Mouse (Mus musculus): ENCODE results near the gene Retnlg.

DNA sequence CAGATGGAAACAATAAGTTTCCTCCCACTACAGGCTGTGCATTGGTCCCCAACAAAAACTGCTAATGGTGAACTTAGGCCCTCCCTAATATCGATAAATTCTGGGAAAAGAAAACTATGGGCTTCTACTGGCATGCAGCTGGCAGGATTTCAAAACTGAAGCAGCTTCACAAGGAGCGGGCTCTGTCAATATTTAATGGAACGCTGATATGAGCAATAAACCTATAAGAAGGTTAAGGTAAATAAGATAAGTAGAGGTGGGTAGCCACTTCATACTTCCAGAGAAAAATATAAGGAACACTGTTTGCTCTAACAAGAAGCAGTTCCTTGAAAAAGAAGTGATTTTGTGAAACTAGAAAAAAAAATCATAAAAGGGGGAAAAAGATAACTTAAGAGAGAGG, 45.9 kb upstream of the Retnlg start:
- TF ChIP-seq CTCF (IDR thresholded peaks at IDR 0.05; ENCODE audit: extremely low read depth, insufficient read depth, low read length) (no peak), POLR2A (IDR thresholded peaks at IDR 0.05; ENCODE audit: extremely low read depth, insufficient read depth, low read length) (no peak)

Data from cortical plate, adult 2 months (tissue).